Mouse (Mus musculus) liver, embryonic 15.5 days (tissue): ENCODE measurements around the gene Sdcbp2. TPM values are rescaled to one million over a fixed set of nuclear protein-coding genes. Genes with fewer than 3 reads are reported as not detected.

ENCODE experiments used
- ATAC-seq: fragments of 200-750 bp; cut with Nextera tagmentation; 2 replicates; pipeline ENCODE4 v1.8.0; 2017; ENCODE audit warnings: moderate number of reproducible peaks, mild to moderate bottlenecking, moderate library complexity; ENCODE audit not compliant: insufficient read depth
- H3K27ac ChIP-seq: fragments of 300-500 bp; sonication (generic); replicated peaks from 2 replicates; pipeline ENCODE4 v1.5.1; 2015; ENCODE audit warnings: mild to moderate bottlenecking, inconsistent platforms
- H3K27me3 ChIP-seq: fragments of 300-500 bp; sonication (generic); 2 replicates; pipeline ENCODE4 v1.6.1; 2015; ENCODE audit warnings: mild to moderate bottlenecking, inconsistent platforms
- H3K36me3 ChIP-seq: fragments of 300-500 bp; sonication (generic); replicated peaks from 2 replicates; pipeline ENCODE4 v1.6.1; 2015; ENCODE audit warnings: moderate library complexity, mild to moderate bottlenecking, inconsistent platforms
- H3K4me1 ChIP-seq: fragments of 300-500 bp; sonication (generic); replicated peaks from 2 replicates; pipeline ENCODE4 v1.6.1; 2015; ENCODE audit warnings: inconsistent platforms
- H3K4me2 ChIP-seq: fragments of 300-500 bp; sonication (generic); 2 replicates; pipeline ENCODE4 v1.6.1; 2015; ENCODE audit warnings: moderate library complexity, mild to moderate bottlenecking, inconsistent platforms
- H3K4me3 ChIP-seq: fragments of 300-500 bp; sonication (generic); replicated peaks from 2 replicates; pipeline ENCODE4 v1.5.1; 2015; ENCODE audit warnings: mild to moderate bottlenecking, inconsistent platforms
- H3K9ac ChIP-seq: fragments of 300-500 bp; sonication (generic); 2 replicates; pipeline ENCODE4 v1.6.1; 2015; ENCODE audit warnings: moderate library complexity, mild to moderate bottlenecking, inconsistent platforms
- H3K9me3 ChIP-seq: fragments of 300-500 bp; sonication (generic); replicated peaks from 2 replicates; pipeline ENCODE4 v1.6.1; 2016; ENCODE audit warnings: inconsistent platforms
- WGBS: fragments of 180-500 bp; shearing (Covaris S2); methylation state at CpG from one replicate; pipeline ENCODE4 v1.1.7; 2015; ENCODE audit warnings: mixed read lengths; ENCODE audit not compliant: insufficient replicate concordance; 5-methylcytosine and 5-hydroxymethylcytosine counted together
- polyA plus RNA-seq: library from polyadenylated mRNA; unstranded; fragments of >200 nt; fragmentation: Nextera tagmentation; extraction: Ambion mirVana; gene quantifications from 2 replicates; pipeline ENCODE4 v1.2.1, GENCODE M21; 2015

The Sdcbp2 gene
- polyA plus RNA-seq, 1 experiment from 2014 or later, result 0.24 TPM

GRCm38 (mm10) chr2:151542323-151543062 lies 29.9 kb upstream of the Sdcbp2 start, which contains the start of gene Fkbp1a:
Gene Fkbp1a (plus strand): TSS chr2:151542483.
- peak within 1 kb of the TSS; percentile 88 for H3K27ac ChIP-seq
- peaks cover 42% of the 10 kb centered on the region for H3K4me1 ChIP-seq
- peak within 1 kb of the TSS; percentile 96 for H3K4me2 ChIP-seq
- under 1% methylated on average over 76 of the region's 93 CpGs for WGBS
- peak within 1 kb of the TSS; percentile 79 for H3K4me3 ChIP-seq
- peak within 1 kb of the TSS; percentile 76 for H3K9ac ChIP-seq
- peak; percentile 94 for ATAC-seq
- no peaks in the 10 kb centered on the region for H3K9me3 ChIP-seq
- H3K27me3 ChIP-seq, result no peaks in the 10 kb centered on the region
- H3K36me3 ChIP-seq, result 0 out of 2 replicates have a peak, but pooled peaks cover 4% of the 10 kb centered on the region

DNA sequence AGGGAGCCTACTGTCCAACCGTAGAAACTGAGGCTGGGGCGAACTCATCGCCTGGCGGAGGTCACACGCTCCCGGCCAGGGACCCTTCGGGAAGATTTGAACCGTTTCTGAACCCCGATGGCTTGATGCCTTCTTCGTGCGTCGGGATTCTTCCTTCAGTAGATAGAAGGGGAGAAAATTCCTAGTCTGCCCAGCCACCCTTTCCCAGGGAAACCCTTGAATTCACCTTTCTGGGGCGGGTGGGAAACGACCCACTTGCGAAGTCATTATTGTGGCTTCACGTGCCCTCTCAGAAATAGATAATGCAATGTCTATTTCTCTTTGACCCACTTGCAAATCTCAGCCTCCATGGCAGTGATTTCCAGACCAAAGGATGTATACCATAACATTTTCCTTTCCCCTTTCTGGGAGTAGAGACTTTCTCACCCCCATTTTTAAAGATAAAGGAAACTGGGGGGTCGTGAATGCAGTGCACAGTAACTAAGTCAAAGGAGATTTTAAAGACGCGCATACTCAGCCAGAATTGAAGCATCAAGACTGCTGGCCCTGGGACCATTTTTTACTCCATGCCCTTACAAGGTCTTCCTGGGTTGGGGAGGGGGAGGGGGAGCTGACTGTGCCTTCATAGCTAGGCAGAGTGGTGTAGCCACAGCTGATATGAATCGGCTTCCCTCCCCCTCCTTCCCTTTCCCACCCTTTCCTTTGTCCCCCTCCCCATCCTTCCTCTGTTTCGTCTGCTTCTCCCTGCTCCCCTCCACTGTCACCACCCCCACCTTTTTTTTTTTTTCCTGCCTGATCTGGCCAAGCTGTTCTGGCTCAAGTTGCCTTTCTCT lies 29.1 kb upstream of the Sdcbp2 start:
- Histone ChIP-seq H3K9ac (peak overlapping the region; percentile 76), H3K4me2 (peak overlapping the region; percentile 96), H3K27me3 (no peaks in the 10 kb centered on the region), H3K27ac (peak overlapping the region; percentile 88), H3K4me3 (peak overlapping the region; percentile 79), H3K4me1 (peaks cover 42% of the 10 kb centered on the region), H3K9me3 (no peaks in the 10 kb centered on the region), H3K36me3 (0 out of 2 replicates have a peak, but pooled peaks cover 8% of the 10 kb centered on the region)
- WGBS, result 3% methylated on average over 21 of the region's 21 CpGs
- no peak for ATAC-seq

GRCm38 (mm10) chr2:151544673-151545072 lies 27.7 kb upstream of the Sdcbp2 start:
- Histone ChIP-seq H3K27ac (no peak overlapping the region), H3K36me3 (0 out of 2 replicates have a peak, but pooled peaks cover 8% of the 10 kb centered on the region), H3K27me3 (no peaks in the 10 kb centered on the region), H3K4me3 (no peak overlapping the region), H3K4me1 (peaks cover 42% of the 10 kb centered on the region), H3K4me2 (no peak overlapping the region), H3K9me3 (no peaks in the 10 kb centered on the region), H3K9ac (no peak overlapping the region)
- no peak for ATAC-seq
- 56% methylated on average over 6 of the region's 6 CpGs for WGBS

- H3K36me3 ChIP-seq, result peaks cover 20% of the 10 kb centered on the region
Observed at GRCm38 (mm10) chr2:151546571-151546970, 25.9 kb upstream of the Sdcbp2 start.

DNA sequence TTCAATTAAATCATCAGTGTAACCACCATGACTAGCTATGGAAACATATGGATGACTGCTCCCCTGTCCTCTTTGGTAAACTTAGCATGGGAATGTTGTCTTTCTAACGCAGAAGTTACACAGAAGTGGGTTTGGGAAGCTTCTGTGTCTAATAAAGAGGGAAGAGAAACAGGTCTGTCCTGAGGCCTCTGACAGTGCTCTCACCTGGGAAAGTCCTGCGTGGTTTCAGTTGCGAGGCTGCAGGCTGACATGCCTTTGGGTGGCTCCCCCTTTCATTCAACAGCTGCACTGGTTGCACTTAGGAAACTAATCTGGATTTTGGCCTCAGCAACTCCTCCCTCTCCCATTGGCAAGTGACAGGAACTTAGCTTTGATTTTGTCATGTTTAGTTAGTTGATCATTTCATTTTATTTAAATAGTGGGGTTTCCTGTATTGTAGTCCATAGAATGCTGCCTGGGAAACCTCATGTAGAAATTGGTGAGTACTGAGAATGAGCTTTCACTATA lies 22.8 kb upstream of the Sdcbp2 start:
- no peak for ATAC-seq
- WGBS, result 83% methylated on average over 3 of the region's 3 CpGs

More at GRCm38 (mm10) chr2:151546571-151546970, 25.9 kb upstream of the Sdcbp2 start:
- Histone ChIP-seq H3K4me2 (no peak overlapping the region), H3K27me3 (no peaks in the 10 kb centered on the region), H3K9ac (no peak overlapping the region), H3K4me3 (no peak overlapping the region), H3K27ac (no peak overlapping the region), H3K9me3 (no peaks in the 10 kb centered on the region), H3K4me1 (peaks cover 39% of the 10 kb centered on the region)
- 62% methylated on average over 4 of the region's 4 CpGs for WGBS
- no peak for ATAC-seq

DNA sequence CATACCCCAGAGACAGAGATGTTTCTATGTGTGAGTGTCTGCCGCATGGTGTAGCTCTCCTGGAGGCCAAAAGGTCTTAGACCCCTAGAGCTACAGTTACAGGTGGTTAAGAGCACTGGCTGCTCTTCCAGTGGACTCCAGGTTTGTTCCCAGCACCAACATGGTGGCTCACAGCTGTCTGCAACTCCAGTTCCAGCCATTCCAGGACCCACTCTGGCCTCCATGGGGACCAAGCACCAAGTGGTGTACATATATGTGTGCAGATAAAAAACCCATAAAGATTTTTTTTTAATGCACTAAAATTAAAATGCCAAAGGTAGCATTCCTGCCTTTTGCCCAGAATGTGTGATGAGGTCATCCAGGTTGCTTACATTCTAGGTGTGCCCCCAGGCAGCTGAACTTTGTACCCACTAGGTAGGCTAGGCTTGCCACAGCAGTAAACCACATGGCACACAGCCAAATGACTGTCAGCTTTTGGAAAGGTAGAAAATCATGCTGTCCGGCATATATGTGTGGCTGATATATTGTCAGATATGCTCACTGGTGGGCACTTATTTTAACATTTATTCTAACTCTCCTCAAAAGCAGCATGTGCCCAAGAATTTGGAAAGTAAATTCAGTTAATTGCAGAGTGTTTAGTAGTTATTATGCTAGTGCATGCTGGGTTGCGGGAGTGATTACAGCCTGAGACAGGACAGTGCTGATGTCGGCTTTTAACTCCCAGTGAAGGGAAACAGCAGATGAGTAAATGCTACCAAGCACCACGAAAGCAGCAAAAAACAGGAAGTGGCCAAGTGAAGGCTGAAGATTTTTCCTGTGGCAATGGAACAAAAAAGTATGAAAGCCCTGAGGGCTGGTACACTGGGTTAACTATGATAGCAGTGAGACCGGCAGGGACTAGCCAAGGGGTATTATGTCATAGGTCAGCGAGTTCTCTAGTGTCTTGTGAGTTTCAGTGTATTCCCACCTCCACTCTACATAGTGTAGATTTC lies 9.2 kb upstream of the Sdcbp2 start:
- Histone ChIP-seq H3K36me3 (peaks cover 36% of the 10 kb centered on the region), H3K4me1 (peaks cover 3% of the 10 kb centered on the region; the same call in 1 of the 2 replicates), H3K9me3 (no peaks in the 10 kb centered on the region), H3K27ac (peak overlapping the region; percentile 38; the same call in 1 of the 2 replicates), H3K27me3 (no peaks in the 10 kb centered on the region), H3K9ac (no peak overlapping the region), H3K4me3 (no peak overlapping the region), H3K4me2 (no peak overlapping the region)
- peak; percentile 22; the same call in 1 of the 2 replicates for ATAC-seq
- 56% methylated on average over 7 of the region's 7 CpGs for WGBS

More for the DNA sequence above, 22.8 kb upstream of the Sdcbp2 start:
- Histone ChIP-seq H3K27me3 (no peaks in the 10 kb centered on the region), H3K9ac (no peak overlapping the region), H3K36me3 (peaks cover 33% of the 10 kb centered on the region), H3K27ac (no peak overlapping the region), H3K9me3 (no peaks in the 10 kb centered on the region), H3K4me1 (peaks cover 9% of the 10 kb centered on the region), H3K4me3 (no peak overlapping the region), H3K4me2 (no peak overlapping the region)

GRCm38 (mm10) chr2:151564006-151564405 lies 8.4 kb upstream of the Sdcbp2 start:
- H3K4me2 ChIP-seq, result no peak overlapping the region
- WGBS, result 66% methylated on average over 1 of the region's 1 CpGs
- no peak overlapping the region for H3K9ac ChIP-seq
- no peak overlapping the region for H3K4me3 ChIP-seq
- ATAC-seq, result no peak
- H3K4me1 ChIP-seq, result peaks cover 3% of the 10 kb centered on the region; the same call in 1 of the 2 replicates
- H3K27ac ChIP-seq, result no peak overlapping the region
- H3K36me3 ChIP-seq, result peaks cover 30% of the 10 kb centered on the region
- H3K27me3 ChIP-seq, result no peaks in the 10 kb centered on the region
- no peaks in the 10 kb centered on the region for H3K9me3 ChIP-seq

DNA sequence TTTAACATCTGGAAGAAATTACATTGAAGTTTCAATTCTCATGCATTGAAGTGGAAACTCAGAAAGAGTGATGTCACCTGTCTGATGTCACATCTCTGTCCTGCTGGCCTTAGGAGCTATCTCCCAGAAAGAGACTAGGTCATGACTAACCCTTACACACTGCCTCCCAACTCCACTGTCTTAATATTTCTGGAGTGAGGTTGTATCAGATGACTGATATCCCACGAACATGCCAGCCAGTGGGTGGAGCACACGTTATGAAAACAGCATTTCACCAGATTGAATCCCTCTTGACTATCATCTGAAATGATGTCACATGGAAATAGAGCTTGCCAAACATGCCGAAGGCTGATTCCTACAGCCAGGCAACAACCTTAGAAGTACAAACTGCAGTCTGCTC lies 7.4 kb upstream of the Sdcbp2 start:
- no peak for ATAC-seq
- H3K4me2 ChIP-seq, result no peak overlapping the region

GRCm38 (mm10) chr2:151566856-151567255 lies 5.6 kb upstream of the Sdcbp2 start:
- Histone ChIP-seq H3K27ac (no peak overlapping the region), H3K9me3 (no peaks in the 10 kb centered on the region), H3K27me3 (no peaks in the 10 kb centered on the region), H3K4me2 (no peak overlapping the region), H3K4me1 (peaks cover 3% of the 10 kb centered on the region; the same call in 1 of the 2 replicates), H3K9ac (no peak overlapping the region), H3K36me3 (peaks cover 5% of the 10 kb centered on the region; the same call in 1 of the 2 replicates), H3K4me3 (no peak overlapping the region)
- ATAC-seq, result no peak
- 70% methylated on average over 6 of the region's 6 CpGs for WGBS

More for the DNA sequence above, 7.4 kb upstream of the Sdcbp2 start:
- Histone ChIP-seq H3K27ac (no peak overlapping the region), H3K4me1 (peaks cover 3% of the 10 kb centered on the region; the same call in 1 of the 2 replicates), H3K4me3 (no peak overlapping the region), H3K27me3 (no peaks in the 10 kb centered on the region), H3K36me3 (peaks cover 21% of the 10 kb centered on the region), H3K9ac (no peak overlapping the region), H3K9me3 (no peaks in the 10 kb centered on the region)
- WGBS, result 44% methylated on average over 3 of the region's 3 CpGs

DNA sequence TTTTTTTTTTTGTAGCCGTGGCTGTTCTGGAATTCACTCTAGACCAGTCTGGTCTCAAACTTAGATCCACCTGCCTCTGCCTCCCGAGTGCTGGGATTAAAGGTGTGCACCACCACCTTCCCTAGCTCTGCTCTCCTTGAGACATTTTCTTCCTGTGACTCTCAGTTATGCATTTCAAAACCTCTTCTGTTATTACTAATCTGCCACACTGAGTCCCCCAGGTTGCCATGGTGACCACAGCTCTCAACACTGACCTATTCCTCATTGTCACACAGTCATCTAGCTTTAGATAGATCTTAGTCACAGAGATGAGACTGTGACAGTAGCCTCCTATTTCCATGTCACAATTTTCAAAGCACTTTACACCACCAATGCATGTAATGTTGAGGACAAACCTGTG lies 3.0 kb upstream of the Sdcbp2 start:
- Histone ChIP-seq H3K4me2 (no peak overlapping the region), H3K27me3 (no peaks in the 10 kb centered on the region), H3K9me3 (no peaks in the 10 kb centered on the region), H3K4me1 (no peaks in the 10 kb centered on the region), H3K27ac (no peak overlapping the region), H3K36me3 (no peaks in the 10 kb centered on the region), H3K4me3 (no peak overlapping the region), H3K9ac (no peak overlapping the region)
- WGBS, result 49% methylated on average over 2 of the region's 2 CpGs
- ATAC-seq, result no peak
